Mouse (Mus musculus): Measurements from ENCODE around the gene Hist1h2ad. TPM values are rescaled to one million over a fixed set of nuclear protein-coding genes. Genes with fewer than 3 reads are reported as not detected.
"Not testable (repeated sequence)": the region's sequence is repeated elsewhere in the genome, so short reads cannot be mapped to it uniquely, and the experiment has no call there.

Hist1h2ad gene
- total RNA-seq, 2 experiments from 2014 or later, result 2.0 to 4.1 TPM

GRCm38 (mm10) chr13:23541497-23541896, 32.7 kb upstream of the Hist1h2ad start:
- no peak for DNase-seq

GRCm38 (mm10) chr13:23542225-23542980, 31.8 kb upstream of the Hist1h2ad start:
- DNase-seq, result not testable (repeated sequence)

- DNase-seq, result peak; percentile 81 to 91
Measured at GRCm38 (mm10) chr13:23542999-23543607, 31.1 kb upstream of the Hist1h2ad start, which contains the start of gene Hist1h2bh. Hist1h2bh (minus strand) TSS chr13:23543392.

DNA sequence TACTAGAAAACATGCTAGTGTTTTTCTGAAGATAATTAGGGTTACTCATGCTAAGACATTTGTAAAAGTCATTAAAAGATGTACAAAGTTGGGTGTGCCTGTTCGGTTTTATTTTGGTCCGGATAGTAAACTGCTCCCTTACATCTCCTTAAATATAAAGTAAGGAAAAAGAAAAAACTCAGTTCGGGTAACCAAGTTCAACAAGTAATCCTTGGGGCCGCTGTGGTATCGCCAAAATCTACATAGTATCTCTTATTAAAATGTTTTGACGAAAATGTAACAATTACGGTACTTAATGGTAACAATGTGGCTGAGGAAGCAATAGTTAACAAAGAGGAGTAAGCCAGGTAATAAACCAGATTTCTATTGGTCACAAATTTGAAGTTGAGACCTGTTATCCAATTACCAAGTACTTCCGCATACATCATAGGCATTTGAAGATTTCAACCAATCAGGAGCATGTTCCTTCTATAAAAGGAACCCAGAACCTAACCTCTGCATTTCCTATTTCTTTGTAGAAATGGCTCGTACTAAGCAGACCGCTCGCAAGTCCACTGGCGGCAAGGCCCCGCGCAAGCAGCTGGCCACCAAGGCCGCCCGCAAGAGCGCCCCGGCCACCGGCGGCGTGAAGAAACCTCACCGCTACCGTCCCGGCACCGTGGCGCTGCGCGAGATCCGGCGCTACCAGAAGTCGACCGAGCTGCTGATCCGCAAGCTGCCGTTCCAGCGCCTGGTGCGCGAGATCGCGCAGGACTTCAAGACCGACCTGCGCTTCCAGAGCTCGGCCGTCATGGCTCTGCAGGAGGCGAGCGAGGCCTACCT, 30.0 kb upstream of the Hist1h2ad start, which contains the start of gene Hist1h3f:
Gene Hist1h3f, plus strand, starts transcription at position 88 of the 822 bp plus-strand sequence.
- peak; percentile 89 to 90 for DNase-seq

GRCm38 (mm10) chr13:23544787-23545120, 29.4 kb upstream of the Hist1h2ad start:
- not testable (repeated sequence) for DNase-seq

DNA sequence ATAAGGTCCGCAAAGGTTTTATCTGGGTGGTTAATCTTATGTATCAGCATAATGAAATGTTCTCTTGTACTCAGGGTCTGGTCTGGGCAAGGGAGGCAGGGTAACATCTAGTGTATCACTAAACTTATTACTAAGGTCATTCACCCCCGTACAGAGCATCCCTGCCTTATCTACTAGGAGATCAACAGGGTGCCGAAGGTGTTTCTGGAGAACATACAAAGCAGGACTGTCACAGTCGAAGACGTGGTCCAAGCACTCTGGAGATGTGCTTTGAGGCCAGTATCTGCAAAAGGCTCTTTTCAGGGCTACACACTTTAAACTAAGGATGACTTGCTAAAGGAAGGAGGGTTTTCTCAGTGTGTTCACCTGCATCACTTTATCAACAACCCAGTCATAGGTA, 27.5 kb upstream of the Hist1h2ad start:
- no peak for DNase-seq

GRCm38 (mm10) chr13:23550761-23551145, 23.4 kb upstream of the Hist1h2ad start:
- no peak for DNase-seq

GRCm38 (mm10) chr13:23551146-23551834, 22.9 kb upstream of the Hist1h2ad start, which contains the start of gene Hist1h4f:
Hist1h4f (minus strand) TSS chr13:23551648.
- DNase-seq, result peak; percentile 85 to 90

GRCm38 (mm10) chr13:23551931-23552914, 22.0 kb upstream of the Hist1h2ad start:
- DNase-seq, result no peak

GRCm38 (mm10) chr13:23552962-23553361, 21.2 kb upstream of the Hist1h2ad start, which contains the start of gene Hist1h1d:
Hist1h1d (plus strand) TSS chr13:23553262.
- DNase-seq, result no peak

DNA sequence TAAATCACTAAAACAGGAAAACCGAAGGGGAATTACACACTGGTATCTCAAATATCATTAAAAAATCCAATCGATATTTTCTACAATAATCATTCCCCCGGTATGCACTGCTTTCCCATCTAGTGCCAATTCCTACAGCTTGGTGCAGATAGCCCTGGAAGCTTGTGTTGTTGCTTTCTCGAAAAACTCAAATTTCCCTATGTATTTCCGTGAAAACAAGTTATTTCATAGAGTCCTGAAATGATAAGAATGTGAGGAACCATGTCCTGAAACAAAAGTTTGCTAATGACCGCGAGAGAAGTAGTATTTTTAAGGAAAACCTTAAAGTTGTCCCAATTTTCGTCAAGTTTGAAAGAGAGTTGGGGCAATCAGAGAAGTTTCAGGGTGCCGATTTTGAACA, 19.8 kb upstream of the Hist1h2ad start:
- no peak for DNase-seq

DNA sequence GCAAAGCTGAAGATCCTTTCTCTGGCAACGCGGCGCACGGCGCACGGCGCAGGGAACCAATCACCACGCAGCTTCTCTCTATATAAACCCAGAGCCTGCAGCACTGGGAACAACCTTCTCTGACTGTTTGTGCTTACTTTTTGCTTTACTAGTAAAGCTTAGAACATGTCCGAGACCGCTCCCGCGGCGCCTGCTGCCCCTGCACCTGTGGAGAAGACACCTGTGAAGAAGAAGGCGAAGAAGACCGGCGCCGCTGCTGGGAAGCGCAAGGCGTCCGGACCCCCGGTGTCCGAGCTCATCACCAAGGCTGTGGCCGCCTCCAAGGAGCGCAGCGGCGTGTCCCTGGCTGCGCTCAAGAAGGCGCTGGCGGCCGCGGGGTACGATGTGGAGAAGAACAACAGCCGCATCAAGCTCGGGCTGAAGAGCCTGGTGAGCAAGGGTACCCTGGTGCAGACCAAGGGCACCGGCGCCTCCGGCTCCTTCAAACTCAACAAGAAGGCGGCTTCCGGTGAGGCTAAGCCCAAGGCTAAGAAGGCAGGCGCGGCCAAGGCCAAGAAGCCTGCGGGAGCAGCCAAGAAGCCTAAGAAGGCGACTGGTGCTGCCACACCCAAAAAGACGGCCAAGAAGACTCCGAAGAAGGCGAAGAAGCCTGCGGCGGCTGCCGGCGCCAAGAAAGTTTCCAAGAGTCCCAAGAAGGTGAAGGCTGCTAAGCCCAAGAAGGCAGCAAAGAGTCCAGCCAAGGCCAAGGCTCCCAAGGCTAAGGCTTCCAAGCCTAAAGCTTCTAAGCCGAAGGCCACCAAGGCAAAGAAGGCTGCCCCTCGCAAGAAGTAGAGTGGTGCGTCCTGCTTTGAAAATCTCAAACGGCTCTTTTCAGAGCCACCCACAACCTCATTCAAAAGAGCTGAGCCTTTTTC, 19.0 kb upstream of the Hist1h2ad start:
- DNase-seq, result peak; percentile 75 to 76

DNA sequence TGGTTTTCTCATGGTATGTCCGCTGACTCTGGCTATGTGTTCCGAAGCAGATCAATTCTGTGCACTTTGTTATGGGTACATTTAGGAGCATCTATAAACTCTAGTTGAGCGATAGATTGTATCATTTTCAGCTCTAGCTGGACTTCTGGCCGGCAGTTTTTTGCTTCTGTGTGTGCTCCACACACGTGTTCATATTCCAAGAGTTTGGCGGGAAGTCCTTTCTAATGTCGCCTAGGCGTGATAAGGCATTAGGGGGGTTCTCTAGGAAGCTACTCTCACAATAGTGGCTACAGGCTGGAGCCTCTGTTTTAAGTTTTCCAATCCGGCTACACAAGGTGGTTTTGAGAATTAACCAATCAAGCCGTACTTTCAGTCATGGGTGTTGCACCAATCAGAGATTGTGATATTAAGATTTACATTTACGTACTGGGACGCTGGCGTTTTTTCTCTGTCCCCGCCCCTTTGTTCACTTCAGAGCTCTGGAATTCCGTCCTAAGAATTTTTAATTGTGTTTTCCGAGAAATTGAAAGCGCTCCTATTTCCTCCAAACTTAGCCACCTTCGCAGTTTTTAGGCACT, 18.3 kb upstream of the Hist1h2ad start:
- DNase-seq, result peak; percentile 83 to 85

GRCm38 (mm10) chr13:23556906-23557305, 17.3 kb upstream of the Hist1h2ad start:
- DNase-seq, result no peak

DNA sequence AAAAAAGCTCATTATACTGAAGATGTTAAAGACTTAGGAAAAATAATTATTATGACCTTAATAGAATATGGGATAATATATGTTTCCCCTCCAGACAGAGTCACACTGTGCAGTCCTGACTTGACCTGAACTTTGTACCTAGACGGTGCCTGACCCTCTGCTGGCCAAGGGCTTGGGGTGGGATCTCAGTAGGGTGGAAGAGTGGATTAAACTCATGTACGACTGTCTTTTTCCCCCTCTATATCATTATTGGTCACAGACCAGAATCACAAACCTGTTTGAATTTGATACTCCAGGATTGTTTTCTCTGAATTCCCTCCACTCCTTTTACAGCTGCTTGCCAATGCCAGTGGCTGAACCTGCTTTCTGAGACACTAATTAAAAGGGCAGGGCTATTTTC, 13.5 kb upstream of the Hist1h2ad start:
- not testable (repeated sequence) for DNase-seq

DNA sequence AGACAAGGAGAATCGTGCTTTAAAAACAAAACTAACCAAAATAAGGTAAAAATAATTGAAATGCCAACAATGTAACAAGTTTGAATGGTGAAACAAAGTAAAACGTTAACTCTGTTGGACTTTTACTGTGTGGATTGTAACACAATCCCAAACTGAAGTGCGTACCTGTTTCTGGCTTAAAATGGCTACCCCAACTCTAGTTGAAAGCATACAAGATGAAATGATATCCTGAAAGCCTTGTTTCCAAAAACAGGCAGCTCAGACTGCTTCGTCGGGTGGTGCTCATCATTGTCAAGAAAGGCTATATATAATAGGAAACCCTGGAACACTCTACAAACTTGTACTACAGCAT, 12.7 kb upstream of the Hist1h2ad start:
- not testable (repeated sequence) for DNase-seq

DNA sequence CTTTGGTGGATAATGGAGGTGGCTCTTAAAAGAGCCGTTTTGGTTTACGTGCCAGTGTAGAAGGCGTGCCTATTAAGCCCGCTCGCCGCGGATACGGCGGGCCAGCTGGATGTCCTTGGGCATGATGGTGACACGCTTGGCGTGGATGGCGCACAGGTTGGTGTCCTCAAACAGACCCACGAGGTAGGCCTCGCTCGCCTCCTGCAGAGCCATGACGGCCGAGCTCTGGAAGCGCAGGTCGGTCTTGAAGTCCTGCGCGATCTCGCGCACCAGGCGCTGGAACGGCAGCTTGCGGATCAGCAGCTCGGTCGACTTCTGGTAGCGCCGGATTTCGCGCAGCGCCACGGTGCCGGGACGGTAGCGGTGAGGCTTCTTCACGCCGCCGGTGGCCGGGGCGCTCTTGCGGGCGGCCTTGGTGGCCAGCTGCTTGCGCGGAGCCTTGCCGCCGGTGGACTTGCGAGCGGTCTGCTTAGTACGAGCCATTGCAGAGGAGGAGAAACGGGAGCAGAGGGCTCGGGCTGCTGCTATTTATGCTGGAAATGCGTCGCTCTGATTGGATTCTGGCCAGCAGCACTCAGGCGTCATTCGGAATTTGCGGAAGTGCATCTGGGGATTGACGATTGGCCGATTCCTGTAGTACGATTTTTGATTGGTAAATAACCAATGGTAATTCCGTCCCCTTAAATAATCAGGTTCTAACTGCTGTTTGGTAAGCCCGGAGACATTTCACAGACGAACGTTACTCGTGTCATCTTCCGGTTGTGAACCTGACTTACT, 12.1 kb upstream of the Hist1h2ad start, which contains the start of gene Hist1h3e:
Gene Hist1h3e, minus strand, starts transcription at position 487 of the 777 bp plus-strand sequence.
- DNase-seq, result peak; percentile 95

Measured in heart, adult 18-20 months (tissue).